Mouse (Mus musculus): ENCODE data around the gene C330007P06Rik.
"Not testable (repeated sequence)": the region's sequence is repeated elsewhere in the genome, so short reads cannot be mapped to it uniquely, and the experiment has no call there.

Gene C330007P06Rik

DNA sequence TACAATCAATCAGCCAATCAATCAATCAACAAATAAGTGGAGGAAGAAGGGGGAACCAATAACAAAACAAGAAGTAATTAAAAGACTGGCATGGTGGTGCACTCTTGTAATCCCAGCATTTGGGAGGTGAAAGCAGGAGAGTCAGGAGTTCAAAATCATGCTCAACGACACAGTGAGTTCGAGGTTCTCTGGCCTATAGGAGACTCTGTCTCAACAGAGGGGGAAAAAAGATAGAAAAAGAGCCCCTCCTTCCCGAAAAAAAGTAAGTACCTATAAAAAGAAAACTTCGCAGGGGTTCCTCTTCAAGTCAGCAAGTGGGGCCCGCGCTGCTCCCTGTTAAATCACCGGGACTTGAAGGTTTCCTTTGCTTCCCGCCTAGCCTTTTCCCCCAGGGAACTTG lies at the start of gene C330007P06Rik, which contains the start of gene Ube2a:
Gene C330007P06Rik (minus strand): TSS at position 347 of the 400 bp plus-strand sequence.
Gene Ube2a (plus strand): TSS at position 136 of the 400 bp plus-strand sequence.
- DNase-seq (ENCODE audit: extremely low spot score, low spot score), result no peak

DNA sequence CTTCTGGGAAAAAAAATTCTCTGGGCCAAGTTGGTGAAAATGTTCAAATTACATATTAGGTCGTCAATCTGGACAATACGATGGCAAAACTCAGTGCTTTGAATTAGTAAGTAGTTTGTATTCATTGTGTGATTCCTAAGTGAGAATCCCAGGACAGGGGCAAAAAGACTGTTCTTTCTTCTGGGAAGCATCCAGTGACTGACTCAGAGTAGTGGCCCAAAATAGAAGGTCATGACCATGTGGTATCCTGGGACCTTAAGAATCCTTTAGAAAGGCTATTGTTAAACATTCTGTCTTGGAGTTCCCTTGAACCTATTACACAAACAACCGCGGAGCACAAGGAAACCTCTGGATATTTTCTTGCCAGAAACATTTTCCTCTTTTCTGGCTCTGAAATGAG lies 47.4 kb upstream of the C330007P06Rik start:
- DNase-seq (ENCODE audit: extremely low spot score, low spot score), result no peak

DNA sequence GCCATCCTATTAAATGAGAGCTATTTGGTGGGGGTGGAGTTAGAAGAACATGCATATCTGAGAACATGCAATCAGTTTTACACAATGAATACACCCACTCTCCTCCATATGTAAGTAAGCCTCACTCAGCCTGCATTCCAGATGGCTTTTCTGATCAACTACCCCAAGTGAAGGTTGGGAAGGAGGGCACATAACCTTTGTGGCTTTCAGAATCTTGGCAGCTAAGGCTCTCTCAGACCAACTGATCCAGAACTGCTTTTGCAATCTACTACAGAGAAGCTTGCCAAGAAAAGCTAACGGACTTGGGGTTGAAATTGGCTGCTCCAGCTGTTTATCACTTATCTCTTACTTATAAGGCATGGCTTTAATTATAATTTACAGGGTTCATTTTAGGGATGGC lies 43.8 kb upstream of the C330007P06Rik start:
- DNase-seq (ENCODE audit: extremely low spot score, low spot score), result no peak

DNA sequence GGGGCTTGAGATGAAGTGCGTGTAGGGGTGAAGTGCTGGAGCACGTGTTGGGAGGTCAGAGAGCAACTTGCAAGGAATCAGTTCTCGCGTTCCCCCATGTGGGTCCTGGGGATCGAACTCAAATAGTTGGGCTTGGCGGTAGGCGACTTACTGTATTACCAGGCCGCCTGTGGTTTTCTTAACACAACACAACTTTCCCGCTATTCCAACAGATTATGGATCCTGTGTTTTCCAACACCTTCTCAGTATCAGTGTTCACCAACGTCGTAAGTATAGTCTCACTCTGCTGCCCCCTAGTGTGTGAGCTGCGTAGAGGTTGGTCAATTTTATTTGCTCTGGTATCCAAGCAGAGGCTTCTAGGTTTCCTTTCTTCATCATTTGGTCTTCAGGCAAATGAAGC lies 37.4 kb upstream of the C330007P06Rik start:
- DNase-seq (ENCODE audit: extremely low spot score, low spot score), result peak; percentile 27

DNA sequence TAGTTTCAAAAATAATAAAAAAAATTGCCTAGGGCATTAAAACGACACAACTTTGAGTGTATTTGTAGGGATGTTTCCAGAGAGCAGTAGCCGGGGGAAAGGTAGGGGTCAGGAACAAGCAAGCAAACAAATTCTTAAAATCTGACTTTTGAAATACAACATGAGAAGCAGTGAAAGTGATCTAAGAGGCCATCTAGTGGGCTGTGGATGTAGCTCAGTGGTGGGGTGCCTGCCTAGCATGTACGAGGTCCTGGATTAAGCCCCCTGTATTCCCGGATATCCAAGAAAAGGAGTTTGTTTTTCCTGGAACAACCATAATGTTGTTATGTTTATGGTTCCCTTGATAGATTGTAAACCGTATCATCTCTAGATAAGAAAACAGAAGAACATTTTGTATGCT lies 32.6 kb upstream of the C330007P06Rik start:
- no peak for DNase-seq (ENCODE audit: extremely low spot score, low spot score)

DNA sequence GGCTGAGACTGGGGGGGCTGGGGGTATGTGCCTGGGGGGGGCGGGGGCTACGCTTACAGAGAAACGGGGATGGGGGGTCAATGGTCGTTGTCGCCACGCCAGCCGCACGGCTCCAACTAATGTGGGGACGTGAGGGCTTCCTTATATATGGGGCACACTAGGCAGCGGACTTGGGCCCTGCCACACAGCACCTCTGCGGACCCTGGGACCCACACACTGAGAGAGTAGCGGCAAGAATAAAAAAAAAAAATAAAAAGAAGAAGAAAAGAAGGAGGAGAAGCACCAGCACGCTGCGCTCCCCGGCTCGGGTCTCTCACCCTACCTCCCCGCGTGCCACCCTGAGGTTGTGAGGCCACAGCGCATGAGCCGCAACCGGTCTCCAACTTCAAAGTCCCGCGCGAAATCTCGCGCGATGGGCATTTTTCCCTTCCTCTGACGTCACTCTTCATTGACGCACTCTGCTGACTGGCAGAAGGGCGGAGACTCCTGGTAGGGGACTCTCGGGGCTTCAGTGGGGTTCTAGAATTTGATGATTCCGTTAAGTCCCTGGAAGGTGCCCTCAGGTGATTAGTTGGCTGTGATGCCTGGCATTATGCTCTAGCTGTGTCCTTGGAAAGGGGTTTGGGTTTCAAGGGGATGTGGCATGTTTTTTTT lies 29.3 kb upstream of the C330007P06Rik start:
- DNase-seq (ENCODE audit: extremely low spot score, low spot score), result peak; percentile 86

DNA sequence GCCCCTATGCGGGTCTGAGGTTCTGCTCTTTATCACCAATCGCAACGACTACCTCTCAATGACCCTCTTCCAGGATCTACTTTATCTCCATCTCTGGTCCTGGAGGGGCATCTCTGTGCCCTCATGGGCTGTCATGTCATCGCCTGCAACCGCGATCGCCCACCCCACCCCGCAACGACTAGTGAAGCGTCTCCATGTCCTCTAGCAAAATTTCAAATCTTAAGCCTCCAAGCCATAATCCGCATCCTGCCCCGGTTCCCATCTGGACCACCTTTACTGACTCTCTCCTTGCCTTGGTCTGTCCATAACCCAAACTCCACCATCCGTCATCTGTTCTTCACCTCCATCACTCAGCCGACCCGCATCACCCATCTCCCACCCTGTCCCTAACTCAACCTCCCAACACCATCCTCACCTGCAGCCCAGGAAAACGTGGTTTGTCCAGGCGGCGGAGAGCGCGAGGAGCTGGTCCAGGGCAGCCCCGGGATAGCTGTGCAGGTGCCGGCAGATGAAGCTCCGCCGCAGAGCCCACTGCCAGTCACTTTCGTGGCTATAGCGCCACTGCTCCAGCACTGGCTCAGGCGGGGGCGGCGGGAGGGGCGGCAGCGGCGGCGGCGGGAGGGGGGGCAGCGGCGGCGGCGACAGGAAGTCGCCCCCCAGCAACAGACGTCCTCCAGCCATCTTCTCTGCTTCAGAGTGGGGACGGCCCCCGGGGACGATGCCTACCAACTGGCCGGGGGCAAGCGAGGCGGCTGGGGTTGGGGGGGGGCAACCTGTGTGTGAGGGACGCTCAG lies 28.6 kb upstream of the C330007P06Rik start, which contains the start of gene Nkrf:
Gene Nkrf (minus strand): TSS at position 579 of the 794 bp plus-strand sequence.
- DNase-seq (ENCODE audit: extremely low spot score, low spot score), result peak; percentile 51

DNA sequence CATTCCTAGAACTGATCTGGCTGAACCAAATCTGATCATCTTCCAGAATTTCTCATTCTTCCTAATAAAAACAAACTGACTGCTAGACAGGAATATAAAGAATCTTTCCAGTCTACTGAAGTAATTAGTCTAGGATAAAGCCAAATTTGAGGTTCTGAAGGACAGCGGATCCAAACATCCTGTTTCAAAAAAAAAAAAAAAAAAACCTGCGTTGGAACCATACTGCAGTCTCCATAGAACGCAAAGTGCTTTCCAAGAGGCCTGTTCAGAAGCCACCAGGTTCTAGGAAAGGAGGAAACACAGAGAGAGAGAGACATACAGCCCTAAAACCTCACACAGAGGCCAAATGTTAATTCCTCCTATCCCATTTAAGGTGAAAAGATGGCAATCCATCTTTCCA lies 27.7 kb upstream of the C330007P06Rik start:
- no peak for DNase-seq (ENCODE audit: extremely low spot score, low spot score)

DNA sequence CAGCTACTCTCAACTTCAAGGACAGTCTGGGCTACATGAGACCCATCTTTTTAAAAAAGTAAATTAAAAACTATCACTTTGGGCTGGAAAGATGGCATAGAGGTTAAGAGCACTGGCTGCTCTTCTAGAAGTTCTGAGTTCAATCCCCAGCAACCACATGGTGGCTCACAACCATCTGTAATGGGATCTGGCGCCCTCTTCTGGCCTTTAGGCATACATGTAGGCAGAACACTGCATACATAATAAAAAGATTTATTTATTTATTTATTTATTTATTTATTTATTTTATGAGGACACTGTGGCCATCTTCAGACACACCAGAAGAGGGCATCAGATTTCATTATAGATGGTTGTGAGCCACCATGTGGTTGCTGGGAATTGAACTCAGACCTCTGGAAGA lies 25.0 kb upstream of the C330007P06Rik start:
- DNase-seq (ENCODE audit: extremely low spot score, low spot score), result not testable (repeated sequence)

DNA sequence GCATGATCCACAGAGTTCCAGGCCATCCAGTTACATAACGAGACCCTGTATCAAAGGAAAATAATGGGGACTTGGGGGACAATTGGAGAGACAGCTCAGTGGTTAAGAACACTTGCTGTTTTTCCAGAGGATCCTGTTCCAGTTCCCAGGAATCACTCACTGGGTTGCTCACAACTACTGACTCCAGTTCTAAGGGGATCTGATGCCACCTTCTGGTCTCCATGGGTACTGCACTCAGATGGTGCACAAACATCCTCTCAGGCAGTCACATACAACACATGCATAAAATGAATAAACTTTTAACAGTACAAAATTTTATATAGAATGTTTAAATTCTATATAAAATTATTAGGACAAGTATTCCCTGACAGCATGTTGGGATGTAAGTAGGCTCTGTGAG lies 10.8 kb upstream of the C330007P06Rik start:
- DNase-seq (ENCODE audit: extremely low spot score, low spot score), result no peak

DNA sequence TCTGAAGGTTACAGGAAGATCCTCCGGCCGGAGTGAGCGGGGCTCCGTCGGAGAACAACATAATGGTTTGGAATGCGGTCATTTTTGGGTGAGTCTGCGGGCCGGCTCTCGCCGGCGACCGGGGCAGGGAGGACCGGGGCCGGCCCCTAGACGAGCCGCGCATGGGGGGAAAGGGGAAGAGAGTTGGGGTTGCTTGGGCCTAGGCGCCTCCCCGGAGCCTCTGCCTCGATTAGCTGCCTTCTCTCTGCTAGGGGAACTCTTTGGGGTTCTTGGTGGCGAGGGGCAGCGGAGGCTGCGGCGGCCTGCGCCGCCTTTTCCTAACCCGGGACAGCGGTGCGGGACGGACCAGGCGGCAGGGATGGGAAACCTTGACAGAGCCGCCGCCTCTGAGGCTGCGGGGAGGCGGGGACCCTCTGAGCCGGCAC lies 805 bp upstream of the C330007P06Rik start:
- peak; percentile 31 for DNase-seq (ENCODE audit: extremely low spot score, low spot score)

DNA sequence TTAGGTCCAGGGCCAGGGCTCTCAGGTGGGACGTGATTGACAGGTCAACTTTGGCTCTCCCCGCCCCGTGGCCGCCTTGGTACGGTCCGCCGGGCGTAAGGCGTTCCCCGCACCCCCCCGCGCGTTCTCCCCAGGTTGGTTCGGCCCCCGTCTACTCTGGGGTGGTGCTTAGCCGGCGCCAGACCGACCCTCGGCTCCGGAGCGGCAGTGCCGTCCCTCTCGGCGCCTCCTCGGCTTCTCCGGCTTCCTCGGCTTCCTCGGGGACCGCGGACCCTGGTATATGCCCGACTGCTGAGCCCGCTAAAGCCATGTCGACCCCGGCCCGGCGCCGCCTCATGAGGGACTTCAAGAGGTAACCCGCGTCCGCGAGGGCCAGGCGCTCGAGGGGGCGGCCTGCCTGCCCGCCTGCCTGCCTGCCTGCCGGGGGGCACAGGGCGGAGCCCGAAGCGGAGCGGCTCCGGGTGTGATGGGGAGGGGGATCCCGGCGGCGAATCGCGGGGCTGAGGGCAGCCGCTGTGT lies 326 bp upstream of the C330007P06Rik start:
- DNase-seq (ENCODE audit: extremely low spot score, low spot score), result peak; percentile 81

DNA sequence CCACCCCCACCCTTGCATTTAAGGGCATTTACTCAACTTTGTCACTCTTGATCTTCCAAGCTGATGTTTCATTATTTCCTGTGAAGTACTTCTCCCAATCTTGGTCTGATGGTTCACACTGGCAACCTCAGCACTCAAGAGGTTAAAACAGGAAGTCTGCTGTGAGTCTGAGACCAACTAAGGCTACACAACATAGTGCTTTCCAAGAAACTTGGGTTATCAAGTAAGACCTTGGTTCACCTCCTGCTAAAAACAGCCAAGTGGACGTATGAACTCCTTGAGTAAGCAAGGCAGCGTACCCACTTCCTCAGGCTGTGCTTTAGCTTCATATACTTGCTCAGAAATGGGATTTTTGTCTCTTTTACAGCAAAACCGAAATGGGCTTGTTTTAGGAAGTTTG lies 3.5 kb downstream of the C330007P06Rik start:
- DNase-seq (ENCODE audit: extremely low spot score, low spot score), result no peak

DNA sequence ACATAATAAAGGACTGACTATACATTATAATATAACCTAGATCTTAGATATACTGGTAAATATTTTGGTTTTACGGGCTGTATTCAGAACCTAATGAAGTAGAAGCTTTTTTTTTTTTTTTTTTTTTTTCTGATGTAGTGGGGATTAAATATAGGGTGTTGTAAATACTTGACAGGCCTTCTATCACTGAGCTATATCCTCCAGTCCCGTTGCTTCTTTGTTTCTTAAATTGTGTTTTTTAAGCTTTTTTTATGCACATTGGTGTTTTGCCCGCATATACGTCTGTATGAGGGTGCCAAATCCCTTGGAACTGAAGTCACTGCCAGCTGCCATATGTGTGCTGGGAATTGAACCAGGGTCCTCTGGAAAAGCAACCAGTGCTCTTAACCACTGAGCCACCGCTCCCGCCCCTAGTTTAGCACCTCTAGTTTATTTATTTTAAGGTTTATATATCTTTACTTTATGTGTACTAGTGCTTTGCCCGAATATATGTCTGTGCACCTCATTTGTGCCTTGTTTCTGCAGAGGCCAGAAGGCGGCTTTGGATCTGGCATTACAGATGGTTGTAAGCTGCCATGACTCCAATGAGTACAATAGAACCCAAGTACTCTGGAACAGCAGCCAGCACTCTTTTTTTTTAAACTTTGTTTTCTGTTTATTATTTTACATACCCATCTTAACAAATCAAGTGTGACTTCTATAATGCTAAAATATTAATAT lies 9.1 kb downstream of the C330007P06Rik start:
- DNase-seq (ENCODE audit: extremely low spot score, low spot score), result no peak

DNA sequence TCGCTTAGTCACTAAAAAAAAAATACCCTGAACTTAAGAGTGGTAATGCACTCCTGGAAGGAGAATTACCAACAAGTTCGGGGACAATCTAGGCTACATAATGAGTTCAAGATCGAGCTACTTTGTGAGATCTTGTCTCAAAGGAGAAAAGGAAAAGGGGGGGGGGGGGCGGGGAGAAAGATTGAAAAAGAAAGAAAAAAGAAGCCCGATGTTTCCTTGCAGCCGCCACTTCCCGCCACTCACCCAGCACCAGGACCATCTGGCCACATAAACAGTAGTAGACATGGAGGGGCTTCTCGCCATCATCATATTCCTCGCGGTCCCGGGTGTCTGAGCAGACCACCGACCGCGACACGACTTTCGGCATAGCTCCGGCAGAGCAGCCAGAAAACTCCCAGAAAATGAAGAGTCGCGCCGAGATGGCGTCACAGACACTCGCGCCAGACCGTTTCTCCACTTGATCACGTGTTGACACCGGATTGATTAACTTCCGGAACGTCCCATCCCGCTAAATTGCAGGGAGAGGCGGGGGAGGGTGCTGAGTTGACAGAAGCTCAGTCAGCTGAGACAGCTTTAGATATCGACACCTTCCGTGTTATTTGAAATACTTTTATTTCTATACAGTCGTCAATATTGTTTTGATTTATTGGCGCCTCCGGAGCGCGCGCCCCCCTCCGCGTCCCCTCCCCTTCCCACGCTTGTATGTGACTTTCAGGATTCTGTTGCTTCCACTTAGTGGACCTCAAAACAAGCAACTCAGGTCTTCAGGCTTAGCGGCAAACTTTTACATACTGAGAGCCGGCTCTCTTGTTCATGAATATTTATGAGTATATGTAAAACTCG lies 9.9 kb downstream of the C330007P06Rik start:
- peak; percentile 76 for DNase-seq (ENCODE audit: extremely low spot score, low spot score)

DNA sequence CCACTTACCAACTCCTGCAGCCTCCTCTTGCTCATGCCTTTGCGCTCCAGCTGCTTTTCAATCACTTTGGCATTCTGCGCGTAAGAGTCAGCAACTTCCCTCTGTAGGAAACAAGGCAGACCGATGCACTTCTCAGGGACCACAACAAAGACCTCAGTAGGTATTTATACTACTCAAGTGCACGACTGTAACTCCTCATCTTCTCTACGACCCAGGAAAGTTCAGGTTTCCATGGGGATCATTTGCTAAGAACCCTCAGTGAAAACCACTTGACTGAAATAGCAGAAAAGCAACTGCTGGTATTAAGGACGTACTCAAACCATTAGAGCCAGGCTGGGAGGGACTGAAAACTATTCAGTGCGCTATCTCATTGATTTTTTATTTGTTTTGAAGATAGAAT lies 21.3 kb downstream of the C330007P06Rik start:
- no peak for DNase-seq (ENCODE audit: extremely low spot score, low spot score)

DNA sequence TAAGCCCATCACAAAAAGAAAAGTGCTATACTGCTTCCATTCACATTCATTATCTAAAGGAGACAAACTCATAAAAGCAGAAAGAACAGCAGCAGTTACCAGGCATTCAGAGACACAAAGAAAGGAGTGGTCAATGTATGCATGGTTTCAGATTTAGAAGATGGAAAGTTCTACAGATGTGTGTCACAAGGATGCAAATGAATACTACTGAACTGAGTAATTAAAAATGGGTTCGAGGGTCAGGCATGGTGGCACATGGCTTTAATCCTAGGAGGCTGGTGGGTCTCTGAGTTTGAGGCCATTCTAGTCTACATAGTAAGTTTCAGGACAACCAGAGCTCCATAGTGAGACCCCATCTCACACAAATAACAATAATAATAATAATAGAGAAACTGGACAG lies 26.8 kb downstream of the C330007P06Rik start:
- DNase-seq (ENCODE audit: extremely low spot score, low spot score), result no peak

DNA sequence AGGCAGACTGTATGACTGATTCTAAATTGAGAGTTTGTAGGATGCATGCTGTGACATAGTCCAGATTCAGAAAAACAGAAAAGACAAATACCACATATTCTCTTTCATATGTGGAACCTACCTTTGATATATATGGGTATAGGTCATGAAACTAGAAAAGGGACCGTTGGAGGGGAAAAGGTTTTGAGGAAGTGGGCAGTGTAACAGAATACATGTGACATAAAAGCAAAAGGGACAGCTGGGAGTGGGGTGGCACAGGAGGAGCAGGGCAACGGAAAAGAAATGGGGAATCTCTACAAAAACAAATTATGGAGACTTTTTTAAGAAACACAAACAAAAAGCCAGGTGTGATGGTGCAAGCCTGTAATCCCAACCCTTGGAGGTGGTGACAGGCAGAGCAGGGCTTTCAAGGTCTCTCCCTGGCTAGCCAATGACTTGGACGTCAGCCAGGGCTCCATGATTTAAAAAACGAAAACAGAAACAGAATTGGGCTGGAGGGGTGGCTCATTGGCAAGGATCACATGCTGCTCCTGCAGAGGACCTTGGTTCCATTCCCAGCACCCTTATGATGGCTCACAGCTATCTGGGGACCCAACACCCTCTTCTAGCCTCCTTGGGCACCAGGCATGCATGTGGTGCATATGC lies 30.4 kb downstream of the C330007P06Rik start:
- DNase-seq (ENCODE audit: extremely low spot score, low spot score), result no peak

DNA sequence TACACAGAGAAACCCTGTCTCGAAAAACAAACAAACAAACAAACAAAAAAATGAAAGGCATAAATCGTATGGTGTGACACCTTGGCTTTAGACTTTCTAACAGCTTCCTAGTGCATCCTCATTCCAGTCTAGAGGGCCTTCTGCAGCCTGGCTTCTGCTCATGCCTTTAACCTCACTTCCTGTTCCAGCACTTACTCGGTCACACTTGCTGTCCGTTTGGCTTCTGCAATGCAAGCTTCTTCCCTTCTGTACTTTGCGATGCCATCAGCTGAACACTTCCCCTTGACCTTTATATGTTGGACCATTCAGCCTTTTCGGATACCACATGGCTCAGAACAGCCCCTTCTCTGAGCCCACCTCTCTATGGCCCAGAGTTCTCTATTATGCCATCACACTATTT lies 32.2 kb downstream of the C330007P06Rik start:
- DNase-seq (ENCODE audit: extremely low spot score, low spot score), result no peak

DNA sequence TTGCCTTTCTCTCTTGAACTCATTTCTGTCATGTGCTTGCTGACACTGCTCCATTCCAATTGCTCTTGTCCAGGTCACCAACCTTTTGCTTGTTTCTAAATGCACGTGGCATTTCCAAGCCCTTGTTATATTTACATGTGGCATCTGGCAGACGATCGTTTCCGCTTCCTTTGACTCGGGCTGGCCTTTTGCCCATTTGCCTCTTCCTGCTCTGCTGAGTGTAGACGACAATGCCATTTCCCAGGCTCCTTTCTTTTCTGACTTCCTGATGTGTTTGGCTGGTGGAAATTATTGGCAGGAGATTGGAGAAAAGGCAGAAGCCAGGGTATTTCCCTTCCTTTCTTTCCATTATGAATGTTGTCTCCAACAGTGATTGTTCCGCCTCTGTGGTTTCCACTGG lies 34.5 kb downstream of the C330007P06Rik start:
- no peak for DNase-seq (ENCODE audit: extremely low spot score, low spot score)

All from neural tube, embryonic 10.5 days (tissue).